9 mouse cellular contexts compared by ENCODE assay signal in genomic region chr12:74320318-74320717, GRCm38 (mm10). TPM values are rescaled to one million over a fixed set of nuclear protein-coding genes. Genes with fewer than 3 reads are reported as not detected.
DNase-seq lines count a peak whose midpoint lies in the region; ATAC-seq and TF ChIP-seq lines count a peak whose summit lies in the region.
"Had no signal": no experiment of that assay in that cellular context is flagged by ENCODE, and none has a peak within 500 bp of the region (broad histone marks: within the 10 kb centered on the region; RNA-seq: fewer than 3 reads in every experiment).

No protein-coding gene starts in this region.

- TF ChIP-seq CTCF in C2C12 (IDR thresholded peaks at IDR 0.05; ENCODE audit: control insufficient read depth, insufficient read depth, insufficient read length): peak; percentile 61
- peak; percentile 100 for TF ChIP-seq CTCF in layer of hippocampus, adult 2 months (conservative IDR thresholded peaks at IDR 0.05)

- no peaks in the 10 kb centered on the region for H3K79me3 ChIP-seq in C2C12 (ENCODE audit: low read depth)

- DNase-seq in ES-CJ7 (ENCODE audit: low read depth, low spot score): peak; percentile 77
- peak; percentile 64 for DNase-seq in cerebellum, adult 8-10 months
- peak; percentile 24 to 36 for DNase-seq in gastrocnemius, postnatal 36 days
- DNase-seq in layer of hippocampus, adult 2 months (ENCODE audit: low spot score in 2 of 2): peak; percentile 52 to 76
- DNase-seq in lung, postnatal 36 days: peak; percentile 69
- DNase-seq in right cerebral cortex, postnatal 4 days: peak; percentile 84

- no peaks in the 10 kb centered on the region for H3K36me3 ChIP-seq in C2C12 (ENCODE audit: control insufficient read depth, insufficient read depth)

- no peak overlapping the region for H3K4me3 ChIP-seq in C2C12 (ENCODE audit: insufficient read depth, poor library complexity, severe bottlenecking)
- no peak overlapping the region; the same call in 1 of the 2 replicates for H3K4me3 ChIP-seq in layer of hippocampus, adult 2 months

- H3K27me3 ChIP-seq in C2C12 (ENCODE audit: control insufficient read depth, insufficient read depth, insufficient read length): no peaks in the 10 kb centered on the region

- intact Hi-C loops in gastrocnemius, postnatal 36 days (cut with DNase I): no loop called here

- H3ac ChIP-seq in C2C12 (ENCODE audit: control insufficient read depth, insufficient read length, low read depth): no peak overlapping the region

- no peaks in the 10 kb centered on the region for H3K79me2 ChIP-seq in C2C12 (ENCODE audit: control insufficient read depth, insufficient read depth)

- ATAC-seq in erythroid progenitor cell, adult 5-6 weeks (replicated peaks; ENCODE audit: low FRiP score, poor library complexity, severe bottlenecking): no peak

- H3K27ac ChIP-seq in layer of hippocampus, adult 2 months: no peak overlapping the region

TF ChIP-seq in C2C12, 6 proteins besides CTCF, POLR2A, EP300 and RAD21:
- TF ChIP-seq MAX (IDR thresholded peaks at IDR 0.05): no peak
- no peak for TF ChIP-seq MYOG (IDR thresholded peaks at IDR 0.05; ENCODE audit: control insufficient read depth, extremely low read depth, insufficient read length)
- no peak for TF ChIP-seq CEBPB (IDR thresholded peaks at IDR 0.05; ENCODE audit: low read depth)
- TF ChIP-seq USF1 (IDR thresholded peaks at IDR 0.05; ENCODE audit: low read depth): no peak
- no peak for TF ChIP-seq FOSL1 (IDR thresholded peaks at IDR 0.05; ENCODE audit: insufficient read depth, low read length, poor library complexity, severe bottlenecking)
- no peak for TF ChIP-seq MYOD1 (IDR thresholded peaks at IDR 0.05; ENCODE audit: control insufficient read depth, insufficient read length, low read depth)

RNA-seq across cellular contexts. Expression of gene Gm11042, which starts 4.1 kb away (rescaled TPM):
- not detected for polyA plus RNA-seq in C2C12 (2012; fragmentation: generic; extraction: Trizol)
- total RNA-seq in gastrocnemius, postnatal 36 days (2021): not detected
- not detected for total RNA-seq in layer of hippocampus, adult 2 months (2021)
- total RNA-seq in erythroid progenitor cell, adult 5-6 weeks (2015; ENCODE audit: low replicate concordance): not detected in 2 replicates
- total RNA-seq in erythroid progenitor cell, adult 5-6 weeks (2017; ENCODE audit: low replicate concordance): not detected in 2 replicates
- polyA plus RNA-seq: liver, embryonic 16.5 days had no signal

Comparison
In these comparisons a context has a peak if more than half of its experiments do, and no peak if none do; other contexts are left out.
1. DNase-seq: peak in every context shown above with its lines; median percentile 84 in right cerebral cortex, postnatal 4 days; 77 in ES-CJ7; 69 in lung, postnatal 36 days; 64 in cerebellum, adult 8-10 months; 64 in layer of hippocampus, adult 2 months; 30 in gastrocnemius, postnatal 36 days.